Mouse (Mus musculus): ENCODE measurements around the gene Rassf2.

- no peak for TF ChIP-seq POLR2A (IDR thresholded peaks at IDR 0.05; ENCODE audit: borderline replicate concordance, control insufficient read depth, low read depth, low read length)
- no peak for TF ChIP-seq CTCF (IDR thresholded peaks at IDR 0.05; ENCODE audit: control insufficient read depth, insufficient read depth, low read length)
Measured at GRCm38 (mm10) chr2:132073052-132073451, 43.0 kb upstream of the Rassf2 start.

Measured in bone marrow, adult 2 months (tissue).